Mouse (Mus musculus) neural tube, embryonic 13.5 days (tissue): ENCODE results near the gene Col25a1. TPM values are rescaled to one million over a fixed set of nuclear protein-coding genes. Genes with fewer than 3 reads are reported as not detected.

Source experiments
- ATAC-seq: fragments of 200-750 bp; cut with Nextera tagmentation; 2 replicates; pipeline ENCODE4 v1.8.0; 2017; ENCODE audit warnings: low read depth, mild to moderate bottlenecking, moderate TSS enrichment, moderate library complexity
- H3K27ac ChIP-seq: fragments of 300-500 bp; sonication (generic); replicated peaks from 2 replicates; pipeline ENCODE4 v1.5.1; 2015; ENCODE audit warnings: moderate library complexity, mild to moderate bottlenecking, inconsistent platforms
- H3K27me3 ChIP-seq: fragments of 300-500 bp; sonication (generic); 2 replicates; pipeline ENCODE4 v1.6.1; 2015; ENCODE audit warnings: mild to moderate bottlenecking, inconsistent platforms
- H3K36me3 ChIP-seq: fragments of 300-500 bp; sonication (generic); 2 replicates; pipeline ENCODE4 v1.6.1; 2015; ENCODE audit warnings: mild to moderate bottlenecking, inconsistent platforms
- H3K4me1 ChIP-seq: fragments of 300-500 bp; sonication (generic); replicated peaks from 2 replicates; pipeline ENCODE4 v1.6.1; 2015; ENCODE audit warnings: inconsistent platforms
- H3K4me2 ChIP-seq: fragments of 300-500 bp; sonication (generic); 2 replicates; pipeline ENCODE4 v1.6.1; 2015; ENCODE audit warnings: inconsistent platforms, mild to moderate bottlenecking, moderate library complexity
- H3K4me3 ChIP-seq: fragments of 300-500 bp; sonication (generic); 2 replicates; pipeline ENCODE4 v1.5.1; 2015; ENCODE audit warnings: mild to moderate bottlenecking, inconsistent platforms
- H3K9ac ChIP-seq: fragments of 300-500 bp; sonication (generic); 2 replicates; pipeline ENCODE4 v1.6.1; 2015; ENCODE audit warnings: moderate library complexity, mild to moderate bottlenecking, inconsistent platforms
- H3K9me3 ChIP-seq: fragments of 300-500 bp; sonication (generic); 2 replicates; pipeline ENCODE4 v1.6.1; 2016; ENCODE audit warnings: inconsistent platforms
- WGBS: fragments of 180-500 bp; shearing (Covaris S2); methylation state at CpG from one replicate; pipeline ENCODE4 v1.1.7; 2015; 5-methylcytosine and 5-hydroxymethylcytosine counted together
- polyA plus RNA-seq: library from polyadenylated mRNA; unstranded; fragments of >200 nt; fragmentation: Nextera tagmentation; extraction: Ambion mirVana; gene quantifications from 2 replicates; pipeline ENCODE4 v1.2.1, GENCODE M21; 2015

Gene Col25a1
- polyA plus RNA-seq, 1 experiment from 2014 or later = 3.1 TPM

- Histone ChIP-seq H3K27ac (peak overlapping the region; percentile 23; the same call in 1 of the 2 replicates), H3K27me3 (no peaks in the 10 kb centered on the region), H3K9me3 (no peaks in the 10 kb centered on the region), H3K36me3 (no peaks in the 10 kb centered on the region), H3K4me1 (peaks cover 16% of the 10 kb centered on the region), H3K9ac (no peak overlapping the region), H3K4me3 (no peak overlapping the region), H3K4me2 (no peak overlapping the region)
- WGBS = 70% methylated on average over 11 of the region's 11 CpGs
- ATAC-seq = no peak
Measured at GRCm38 (mm10) chr3:130128564-130128963, 2.7 kb upstream of the Col25a1 start.

GRCm38 (mm10) chr3:130129635-130130206, 1.6 kb upstream of the Col25a1 start:
- Histone ChIP-seq H3K27me3 (no peaks in the 10 kb centered on the region), H3K4me1 (peaks cover 16% of the 10 kb centered on the region), H3K4me3 (no peak overlapping the region), H3K27ac (no peak overlapping the region), H3K36me3 (no peaks in the 10 kb centered on the region), H3K9ac (no peak overlapping the region), H3K4me2 (no peak overlapping the region), H3K9me3 (no peaks in the 10 kb centered on the region)
- no peak for ATAC-seq
- WGBS = 62% methylated on average over 10 of the region's 10 CpGs

- no peak overlapping the region for H3K4me2 ChIP-seq
- no peak overlapping the region for H3K9ac ChIP-seq
- no peak for ATAC-seq
- H3K9me3 ChIP-seq = no peaks in the 10 kb centered on the region
- H3K4me1 ChIP-seq = no peaks in the 10 kb centered on the region
- no peak overlapping the region for H3K27ac ChIP-seq
- H3K27me3 ChIP-seq = no peaks in the 10 kb centered on the region
- H3K4me3 ChIP-seq = no peak overlapping the region
- H3K36me3 ChIP-seq = no peaks in the 10 kb centered on the region
Measured at GRCm38 (mm10) chr3:130137204-130137603, 5.9 kb downstream of the Col25a1 start.

- H3K9ac ChIP-seq = no peak overlapping the region
- no peaks in the 10 kb centered on the region for H3K27me3 ChIP-seq
- H3K4me2 ChIP-seq = no peak overlapping the region
- no peak overlapping the region for H3K27ac ChIP-seq
- no peak overlapping the region for H3K4me3 ChIP-seq
- ATAC-seq = no peak
- no peaks in the 10 kb centered on the region for H3K36me3 ChIP-seq
- no peaks in the 10 kb centered on the region for H3K9me3 ChIP-seq
- 83% methylated on average over 3 of the region's 3 CpGs for WGBS
- no peaks in the 10 kb centered on the region for H3K4me1 ChIP-seq
Measured at GRCm38 (mm10) chr3:130137640-130138039, 6.3 kb downstream of the Col25a1 start.

GRCm38 (mm10) chr3:130145874-130146273, 14.6 kb downstream of the Col25a1 start:
- Histone ChIP-seq H3K9ac (no peak overlapping the region), H3K4me1 (peaks cover 4% of the 10 kb centered on the region; the same call in 1 of the 2 replicates), H3K27me3 (no peaks in the 10 kb centered on the region), H3K4me2 (no peak overlapping the region), H3K4me3 (no peak overlapping the region), H3K36me3 (no peaks in the 10 kb centered on the region), H3K27ac (no peak overlapping the region), H3K9me3 (no peaks in the 10 kb centered on the region)
- WGBS = 67% methylated on average over 12 of the region's 12 CpGs
- no peak for ATAC-seq

- H3K4me1 ChIP-seq = peaks cover 4% of the 10 kb centered on the region; the same call in 1 of the 2 replicates
- no peaks in the 10 kb centered on the region for H3K27me3 ChIP-seq
- H3K4me3 ChIP-seq = no peak overlapping the region
- H3K36me3 ChIP-seq = no peaks in the 10 kb centered on the region
- H3K9ac ChIP-seq = no peak overlapping the region
- no peak overlapping the region for H3K27ac ChIP-seq
- H3K9me3 ChIP-seq = no peaks in the 10 kb centered on the region
- no peak; the same call in 1 of the 2 replicates for ATAC-seq
- 34% methylated on average over 8 of the region's 8 CpGs for WGBS
- no peak overlapping the region for H3K4me2 ChIP-seq
Measured at GRCm38 (mm10) chr3:130147827-130148226, 16.5 kb downstream of the Col25a1 start.

GRCm38 (mm10) chr3:130149180-130149579, 17.9 kb downstream of the Col25a1 start:
- peaks cover 4% of the 10 kb centered on the region; the same call in 1 of the 2 replicates for H3K4me1 ChIP-seq
- H3K27ac ChIP-seq = no peak overlapping the region
- no peak overlapping the region for H3K9ac ChIP-seq
- H3K27me3 ChIP-seq = no peaks in the 10 kb centered on the region
- no peak overlapping the region for H3K4me3 ChIP-seq
- no peaks in the 10 kb centered on the region for H3K9me3 ChIP-seq
- no peak for ATAC-seq
- H3K4me2 ChIP-seq = no peak overlapping the region
- H3K36me3 ChIP-seq = no peaks in the 10 kb centered on the region
- WGBS = 86% methylated on average over 1 of the region's 1 CpGs

- no peaks in the 10 kb centered on the region for H3K4me1 ChIP-seq
- H3K9me3 ChIP-seq = no peaks in the 10 kb centered on the region
- no peak overlapping the region for H3K27ac ChIP-seq
- no peaks in the 10 kb centered on the region for H3K36me3 ChIP-seq
- WGBS = 83% methylated on average over 3 of the region's 3 CpGs
- no peaks in the 10 kb centered on the region for H3K27me3 ChIP-seq
- H3K4me2 ChIP-seq = no peak overlapping the region
- no peak for ATAC-seq
- H3K9ac ChIP-seq = no peak overlapping the region
- no peak overlapping the region for H3K4me3 ChIP-seq
Measured at GRCm38 (mm10) chr3:130153117-130153516, 21.8 kb downstream of the Col25a1 start.

GRCm38 (mm10) chr3:130157551-130157950, 26.2 kb downstream of the Col25a1 start:
- no peaks in the 10 kb centered on the region for H3K36me3 ChIP-seq
- H3K27me3 ChIP-seq = no peaks in the 10 kb centered on the region
- 76% methylated on average over 3 of the region's 3 CpGs for WGBS
- H3K4me2 ChIP-seq = no peak overlapping the region
- no peak overlapping the region for H3K27ac ChIP-seq
- no peak for ATAC-seq
- H3K4me1 ChIP-seq = no peaks in the 10 kb centered on the region; the same call in 1 of the 2 replicates
- H3K9me3 ChIP-seq = no peaks in the 10 kb centered on the region
- no peak overlapping the region for H3K9ac ChIP-seq
- no peak overlapping the region for H3K4me3 ChIP-seq

GRCm38 (mm10) chr3:130159906-130160305, 28.6 kb downstream of the Col25a1 start:
- Histone ChIP-seq H3K9ac (no peak overlapping the region), H3K27me3 (no peaks in the 10 kb centered on the region), H3K4me3 (no peak overlapping the region), H3K36me3 (no peaks in the 10 kb centered on the region), H3K27ac (no peak overlapping the region), H3K9me3 (no peaks in the 10 kb centered on the region), H3K4me2 (no peak overlapping the region), H3K4me1 (no peaks in the 10 kb centered on the region; the same call in 1 of the 2 replicates)
- 80% methylated on average over 4 of the region's 4 CpGs for WGBS
- ATAC-seq = no peak

GRCm38 (mm10) chr3:130160902-130161301, 29.6 kb downstream of the Col25a1 start:
- Histone ChIP-seq H3K4me1 (no peaks in the 10 kb centered on the region; the same call in 1 of the 2 replicates), H3K4me2 (no peak overlapping the region), H3K9ac (no peak overlapping the region), H3K4me3 (no peak overlapping the region), H3K27ac (no peak overlapping the region), H3K36me3 (no peaks in the 10 kb centered on the region), H3K27me3 (no peaks in the 10 kb centered on the region), H3K9me3 (no peaks in the 10 kb centered on the region)
- ATAC-seq = no peak
- WGBS = 17% methylated on average over 4 of the region's 4 CpGs

GRCm38 (mm10) chr3:130161323-130161917, 30.1 kb downstream of the Col25a1 start:
- Histone ChIP-seq H3K4me2 (no peak overlapping the region), H3K9ac (no peak overlapping the region), H3K9me3 (no peaks in the 10 kb centered on the region), H3K27ac (no peak overlapping the region), H3K4me3 (no peak overlapping the region), H3K27me3 (no peaks in the 10 kb centered on the region), H3K4me1 (no peaks in the 10 kb centered on the region; the same call in 1 of the 2 replicates), H3K36me3 (no peaks in the 10 kb centered on the region)
- ATAC-seq = no peak
- WGBS = 25% methylated on average over 13 of the region's 13 CpGs

GRCm38 (mm10) chr3:130166875-130167274, 35.6 kb downstream of the Col25a1 start:
- no peak overlapping the region for H3K4me3 ChIP-seq
- H3K27me3 ChIP-seq = no peaks in the 10 kb centered on the region
- no peak overlapping the region for H3K27ac ChIP-seq
- H3K9ac ChIP-seq = no peak overlapping the region
- no peaks in the 10 kb centered on the region for H3K9me3 ChIP-seq
- no peak for ATAC-seq
- H3K4me1 ChIP-seq = no peaks in the 10 kb centered on the region
- H3K36me3 ChIP-seq = no peaks in the 10 kb centered on the region
- no peak overlapping the region for H3K4me2 ChIP-seq
- 82% methylated on average over 4 of the region's 4 CpGs for WGBS
